Mouse (Mus musculus): Measurements from ENCODE around the gene Trim41. TPM values are rescaled to one million over a fixed set of nuclear protein-coding genes. Genes with fewer than 3 reads are reported as not detected.
A peak's percentile ranks its signal among the peaks of the same experiment; 100 is the strongest.

Trim41 gene
- polyA plus RNA-seq, 1 experiment from 2014 or later, result 4.0 TPM

DNA sequence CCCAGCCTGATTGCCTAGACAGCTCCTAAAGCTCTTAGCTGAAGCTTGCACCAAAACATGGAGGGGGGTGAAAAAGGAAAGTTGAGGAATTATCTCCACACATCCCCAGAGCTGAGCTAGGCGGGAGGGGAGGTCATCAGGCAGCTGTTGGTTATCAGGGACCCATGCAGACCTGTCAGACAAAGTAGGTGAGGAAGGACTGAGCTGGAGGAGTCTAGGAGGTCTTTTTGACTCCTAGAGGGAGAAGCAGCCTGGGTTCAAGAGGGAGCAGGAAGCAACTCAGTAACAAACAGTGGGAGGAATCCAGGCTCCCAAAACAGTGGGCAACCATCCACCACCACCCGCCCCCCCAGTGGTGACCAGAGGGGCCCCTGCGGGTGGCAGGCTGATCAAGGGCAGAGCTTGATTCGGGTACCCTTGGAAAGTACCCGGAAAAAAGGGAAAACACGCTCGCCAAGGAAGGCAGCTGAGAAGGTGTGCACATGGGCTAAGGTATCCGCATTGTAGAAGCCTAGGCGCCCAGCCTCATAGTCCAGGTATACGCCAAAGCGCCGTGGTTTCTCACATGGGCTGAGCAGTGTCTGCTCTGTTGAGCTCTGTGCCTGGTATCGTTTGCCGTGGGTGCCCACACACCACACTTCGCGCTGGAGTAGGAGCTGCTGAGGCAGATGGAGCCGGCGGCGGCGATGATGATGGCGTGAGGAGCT is 10.1 kb downstream of the Trim41 start:
- no peak for DNase-seq (ENCODE audit: extremely low spot score, low spot score)
- WGBS, result 61% methylated on average over 21 of the region's 21 CpGs
- H3K9me3 ChIP-seq, result no peaks in the 10 kb centered on the region
- no peak overlapping the region for H3K4me3 ChIP-seq
- H3K27ac ChIP-seq, result no peak overlapping the region
- peaks cover 14% of the 10 kb centered on the region for H3K4me1 ChIP-seq
- H3K36me3 ChIP-seq (replicated peaks), result peaks cover 100% of the 10 kb centered on the region
- no peaks in the 10 kb centered on the region for H3K27me3 ChIP-seq (ENCODE audit: poor library complexity, severe bottlenecking)

DNA sequence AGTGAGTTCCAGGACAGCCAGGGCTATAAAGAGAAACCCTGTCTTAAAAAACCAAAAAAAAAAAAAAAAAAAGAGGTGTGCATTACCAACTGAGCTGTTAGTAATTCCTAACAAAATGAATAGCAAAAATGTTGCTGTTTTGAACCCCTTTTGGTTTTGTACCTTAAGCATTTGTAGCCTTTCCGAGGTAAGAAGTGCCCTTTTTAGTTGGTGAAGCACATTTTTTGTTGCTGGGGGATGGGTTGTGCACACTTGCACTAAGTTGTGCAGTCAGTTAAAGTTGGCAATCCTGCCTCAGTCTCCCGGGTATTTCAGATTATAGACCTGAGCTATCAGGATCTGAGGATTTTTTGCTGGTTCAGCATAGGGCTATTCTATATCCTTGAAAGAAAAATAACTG is 12.2 kb downstream of the Trim41 start:
- H3K27ac ChIP-seq, result no peak overlapping the region
- no peaks in the 10 kb centered on the region for H3K27me3 ChIP-seq (ENCODE audit: poor library complexity, severe bottlenecking)
- no peak overlapping the region for H3K4me3 ChIP-seq
- 92% methylated on average over 2 of the region's 2 CpGs for WGBS
- no peaks in the 10 kb centered on the region for H3K9me3 ChIP-seq
- DNase-seq (ENCODE audit: extremely low spot score, low spot score), result no peak
- H3K36me3 ChIP-seq (replicated peaks), result peaks cover 90% of the 10 kb centered on the region
- H3K4me1 ChIP-seq, result peaks cover 23% of the 10 kb centered on the region

- no peaks in the 10 kb centered on the region for H3K9me3 ChIP-seq
- H3K4me3 ChIP-seq, result no peak overlapping the region
- whole genome bisulfite sequencing, result 95% methylated on average over 2 of the region's 2 CpGs
- no peak for DNase-seq (ENCODE audit: extremely low spot score, low spot score)
- no peaks in the 10 kb centered on the region for H3K27me3 ChIP-seq (ENCODE audit: poor library complexity, severe bottlenecking)
- H3K27ac ChIP-seq, result no peak overlapping the region
- peaks cover 81% of the 10 kb centered on the region for H3K36me3 ChIP-seq (replicated peaks)
- H3K4me1 ChIP-seq, result peaks cover 26% of the 10 kb centered on the region
Measured at GRCm38 (mm10) chr11:48803988-48804387, 13.2 kb downstream of the Trim41 start.

GRCm38 (mm10) chr11:48801831-48802772 is 15.1 kb downstream of the Trim41 start:
- Histone ChIP-seq H3K36me3 (replicated peaks) (peaks cover 62% of the 10 kb centered on the region), H3K9me3 (no peaks in the 10 kb centered on the region), H3K4me1 (peaks cover 41% of the 10 kb centered on the region), H3K4me3 (peak overlapping the region; percentile 81), H3K27ac (peak overlapping the region; percentile 95), H3K27me3 (ENCODE audit: poor library complexity, severe bottlenecking) (no peaks in the 10 kb centered on the region)
- 79% methylated on average over 17 of the region's 17 CpGs for WGBS
- DNase-seq (ENCODE audit: extremely low spot score, low spot score), result no peak

GRCm38 (mm10) chr11:48799921-48800701 is 17.0 kb downstream of the Trim41 start, which contains the start of gene Rack1:
TSS of gene Rack1 (plus strand) at chr11:48800332.
- Histone ChIP-seq H3K27ac (peak within 1 kb of the TSS; percentile 95), H3K4me1 (peaks cover 41% of the 10 kb centered on the region), H3K4me3 (peak within 1 kb of the TSS; percentile 81), H3K9me3 (no peaks in the 10 kb centered on the region), H3K36me3 (replicated peaks) (peaks cover 42% of the 10 kb centered on the region), H3K27me3 (ENCODE audit: poor library complexity, severe bottlenecking) (no peaks in the 10 kb centered on the region)
- DNase-seq (ENCODE audit: extremely low spot score, low spot score), result peak; percentile 91
- WGBS, result under 1% methylated on average over 47 of the region's 47 CpGs

DNA sequence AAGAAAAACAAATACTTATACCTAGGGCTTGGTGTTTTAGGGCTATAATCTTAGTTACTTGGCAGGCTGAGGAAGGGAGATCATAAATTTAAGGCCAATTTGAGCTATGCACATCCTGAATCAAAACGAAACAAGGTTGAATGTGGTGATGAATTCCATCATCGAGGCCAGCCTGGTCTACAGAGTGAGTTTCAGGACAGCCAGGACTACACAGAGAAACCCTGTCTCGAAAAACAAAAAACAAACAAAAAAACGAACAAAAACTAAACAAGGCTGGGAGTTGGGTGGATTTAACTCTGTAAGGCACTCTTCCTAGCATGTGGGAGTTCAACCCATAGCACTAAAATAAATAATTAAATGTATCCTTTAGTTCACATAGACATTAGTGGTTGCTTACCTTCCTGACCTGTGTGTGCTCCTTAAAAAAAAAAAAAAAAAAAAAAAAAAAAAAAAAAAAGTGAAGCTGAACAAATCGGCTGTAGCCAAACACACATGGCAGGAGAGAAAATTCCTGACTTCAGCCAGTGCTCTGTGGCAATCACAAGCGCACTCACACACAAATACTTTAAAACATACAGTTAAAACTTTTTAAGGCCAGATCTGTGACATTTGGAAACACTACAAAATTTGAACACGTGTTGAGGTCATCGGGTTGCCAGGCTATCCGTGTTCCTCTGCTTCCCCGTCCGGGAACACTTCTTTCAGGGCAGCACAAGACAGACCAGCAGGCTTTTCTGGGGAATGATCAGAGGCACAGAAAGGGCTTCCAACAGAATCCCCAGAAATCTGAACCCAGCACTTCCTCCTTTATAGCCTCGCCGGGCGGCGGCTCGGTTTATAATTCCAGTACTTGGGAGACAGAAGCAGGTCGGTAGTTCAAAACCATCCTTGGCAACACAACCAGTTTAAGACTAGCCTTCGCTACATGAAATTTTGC is 17.9 kb downstream of the Trim41 start:
- Histone ChIP-seq H3K27ac (peak overlapping the region; percentile 95), H3K36me3 (replicated peaks) (peaks cover 33% of the 10 kb centered on the region), H3K9me3 (no peaks in the 10 kb centered on the region), H3K27me3 (ENCODE audit: poor library complexity, severe bottlenecking) (no peaks in the 10 kb centered on the region), H3K4me1 (peaks cover 41% of the 10 kb centered on the region), H3K4me3 (peak overlapping the region; percentile 81)
- WGBS, result 12% methylated on average over 18 of the region's 18 CpGs
- peak; percentile 57 for DNase-seq (ENCODE audit: extremely low spot score, low spot score)

- H3K4me3 ChIP-seq, result peak overlapping the region; percentile 81; the same call in 1 of the 2 replicates
- H3K36me3 ChIP-seq (replicated peaks), result peaks cover 24% of the 10 kb centered on the region
- WGBS, result 79% methylated on average over 7 of the region's 7 CpGs
- DNase-seq (ENCODE audit: extremely low spot score, low spot score), result no peak
- H3K27ac ChIP-seq, result peak overlapping the region; percentile 95; the same call in 1 of the 2 replicates
- no peaks in the 10 kb centered on the region for H3K27me3 ChIP-seq (ENCODE audit: poor library complexity, severe bottlenecking)
- H3K9me3 ChIP-seq, result no peaks in the 10 kb centered on the region
- peaks cover 40% of the 10 kb centered on the region for H3K4me1 ChIP-seq
Measured at GRCm38 (mm10) chr11:48798308-48798707, 18.8 kb downstream of the Trim41 start.

DNA sequence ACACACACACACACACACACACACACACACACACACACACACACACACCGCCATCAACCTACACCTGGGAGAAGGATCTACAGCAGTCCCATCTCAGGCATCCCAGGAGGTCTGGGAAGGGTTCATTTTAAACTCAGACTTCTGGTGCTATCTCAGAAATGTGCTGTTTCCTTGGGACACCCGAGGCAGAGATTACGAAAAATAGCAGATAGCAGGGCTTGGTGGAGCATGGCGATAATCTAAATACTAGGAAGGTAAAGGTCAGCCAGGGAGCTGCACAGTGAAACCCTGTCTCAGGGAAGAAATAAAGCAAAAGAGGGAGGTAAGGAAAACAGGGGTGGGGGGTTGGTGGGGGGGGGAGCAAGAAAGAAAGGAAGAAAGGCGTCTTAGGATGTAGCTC is 19.9 kb downstream of the Trim41 start:
- H3K36me3 ChIP-seq (replicated peaks), result peaks cover 14% of the 10 kb centered on the region
- H3K4me3 ChIP-seq, result no peak overlapping the region; the same call in 1 of the 2 replicates
- H3K9me3 ChIP-seq, result no peaks in the 10 kb centered on the region
- no peaks in the 10 kb centered on the region for H3K27me3 ChIP-seq (ENCODE audit: poor library complexity, severe bottlenecking)
- no peak for DNase-seq (ENCODE audit: extremely low spot score, low spot score)
- H3K27ac ChIP-seq, result no peak overlapping the region
- WGBS, result 89% methylated on average over 5 of the region's 5 CpGs
- peaks cover 30% of the 10 kb centered on the region for H3K4me1 ChIP-seq

GRCm38 (mm10) chr11:48796290-48796689 is 20.9 kb downstream of the Trim41 start:
- 84% methylated on average over 4 of the region's 4 CpGs for WGBS
- Histone ChIP-seq H3K9me3 (no peaks in the 10 kb centered on the region), H3K27me3 (ENCODE audit: poor library complexity, severe bottlenecking) (no peaks in the 10 kb centered on the region), H3K27ac (no peak overlapping the region), H3K4me3 (no peak overlapping the region), H3K4me1 (peaks cover 20% of the 10 kb centered on the region), H3K36me3 (replicated peaks) (peaks cover 4% of the 10 kb centered on the region)
- no peak for DNase-seq (ENCODE audit: extremely low spot score, low spot score)

GRCm38 (mm10) chr11:48795221-48795620 is 21.9 kb downstream of the Trim41 start:
- H3K36me3 ChIP-seq (replicated peaks), result no peaks in the 10 kb centered on the region
- DNase-seq (ENCODE audit: extremely low spot score, low spot score), result no peak
- 92% methylated on average over 7 of the region's 7 CpGs for WGBS
- peaks cover 23% of the 10 kb centered on the region for H3K4me1 ChIP-seq
- H3K4me3 ChIP-seq, result no peak overlapping the region
- H3K27me3 ChIP-seq (ENCODE audit: poor library complexity, severe bottlenecking), result no peaks in the 10 kb centered on the region
- H3K9me3 ChIP-seq, result no peaks in the 10 kb centered on the region
- H3K27ac ChIP-seq, result no peak overlapping the region

DNA sequence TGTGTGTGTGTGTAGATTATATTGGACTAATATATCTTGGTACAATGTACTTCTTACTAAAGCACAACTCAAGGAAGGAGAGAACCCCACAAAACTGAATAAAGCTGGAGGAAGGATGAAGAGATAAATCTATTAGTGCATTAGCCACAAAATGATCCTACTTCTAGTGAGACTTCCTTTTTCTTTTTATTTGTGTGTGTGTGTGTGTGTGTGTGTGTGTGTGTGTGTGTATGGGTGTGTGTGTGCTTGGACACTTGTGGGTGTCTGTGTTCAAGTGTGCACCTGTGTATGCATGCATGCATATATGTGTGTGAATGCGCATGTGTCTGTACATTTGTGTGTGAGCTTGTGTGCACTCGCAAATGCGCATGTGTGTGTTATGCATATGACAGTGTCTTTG is 24.0 kb downstream of the Trim41 start:
- no peaks in the 10 kb centered on the region for H3K9me3 ChIP-seq
- WGBS, result 98% methylated on average over 3 of the region's 3 CpGs
- no peaks in the 10 kb centered on the region for H3K36me3 ChIP-seq (replicated peaks)
- H3K4me3 ChIP-seq, result no peak overlapping the region
- H3K4me1 ChIP-seq, result peaks cover 14% of the 10 kb centered on the region
- no peak overlapping the region for H3K27ac ChIP-seq
- no peak for DNase-seq (ENCODE audit: extremely low spot score, low spot score)
- no peaks in the 10 kb centered on the region for H3K27me3 ChIP-seq (ENCODE audit: poor library complexity, severe bottlenecking)
